Mouse (Mus musculus): Measurements from ENCODE around the gene Triobp.

Triobp gene

DNA sequence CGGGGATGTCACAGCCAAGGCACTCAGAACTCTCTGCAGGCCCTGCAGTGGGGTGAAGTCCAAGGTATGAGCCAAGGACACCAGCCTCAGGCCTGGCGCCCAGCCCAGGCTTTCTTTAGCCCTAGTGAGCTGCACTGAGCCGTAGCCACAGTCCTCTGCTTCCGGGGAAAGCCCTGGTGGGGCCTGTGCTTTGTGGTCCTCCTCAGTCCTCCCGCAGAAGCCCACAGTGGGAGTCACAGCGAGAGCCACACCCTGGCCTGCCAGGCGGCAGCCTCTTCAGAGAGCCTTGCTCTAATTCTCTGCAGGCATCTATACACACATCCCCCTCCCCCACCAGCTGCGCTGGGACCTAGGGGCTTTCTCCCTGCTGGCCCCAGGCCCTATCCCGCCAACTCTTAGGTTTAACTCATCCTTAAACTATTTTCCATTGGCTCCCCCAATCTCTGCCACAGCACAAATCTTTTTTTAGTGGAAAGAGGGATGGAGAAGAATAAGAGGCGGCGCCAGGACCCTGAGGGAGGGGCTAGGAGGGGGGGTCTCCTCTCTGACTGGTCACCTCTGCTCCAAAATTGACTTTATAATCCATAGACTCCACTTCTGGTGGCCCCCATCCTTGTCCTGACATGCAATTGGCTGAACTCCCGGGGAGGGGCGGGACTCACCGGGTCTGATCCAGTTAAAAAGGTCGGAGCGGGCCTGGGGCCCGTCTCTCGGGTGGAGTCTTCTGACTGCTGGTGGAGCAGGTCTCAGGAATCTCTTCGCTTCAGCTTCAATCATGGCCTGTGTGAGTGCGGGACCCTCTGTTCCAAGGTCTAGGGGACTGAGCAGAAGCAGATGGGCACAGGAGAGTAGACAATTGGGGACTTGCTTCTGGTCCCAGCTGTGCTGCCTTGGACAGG lies 21.3 kb upstream of the Triobp start, which contains the start of gene Lgals1:
Gene Lgals1 (plus strand): TSS at position 705 of the 899 bp plus-strand sequence.
- peak; percentile 95 for DNase-seq

DNA sequence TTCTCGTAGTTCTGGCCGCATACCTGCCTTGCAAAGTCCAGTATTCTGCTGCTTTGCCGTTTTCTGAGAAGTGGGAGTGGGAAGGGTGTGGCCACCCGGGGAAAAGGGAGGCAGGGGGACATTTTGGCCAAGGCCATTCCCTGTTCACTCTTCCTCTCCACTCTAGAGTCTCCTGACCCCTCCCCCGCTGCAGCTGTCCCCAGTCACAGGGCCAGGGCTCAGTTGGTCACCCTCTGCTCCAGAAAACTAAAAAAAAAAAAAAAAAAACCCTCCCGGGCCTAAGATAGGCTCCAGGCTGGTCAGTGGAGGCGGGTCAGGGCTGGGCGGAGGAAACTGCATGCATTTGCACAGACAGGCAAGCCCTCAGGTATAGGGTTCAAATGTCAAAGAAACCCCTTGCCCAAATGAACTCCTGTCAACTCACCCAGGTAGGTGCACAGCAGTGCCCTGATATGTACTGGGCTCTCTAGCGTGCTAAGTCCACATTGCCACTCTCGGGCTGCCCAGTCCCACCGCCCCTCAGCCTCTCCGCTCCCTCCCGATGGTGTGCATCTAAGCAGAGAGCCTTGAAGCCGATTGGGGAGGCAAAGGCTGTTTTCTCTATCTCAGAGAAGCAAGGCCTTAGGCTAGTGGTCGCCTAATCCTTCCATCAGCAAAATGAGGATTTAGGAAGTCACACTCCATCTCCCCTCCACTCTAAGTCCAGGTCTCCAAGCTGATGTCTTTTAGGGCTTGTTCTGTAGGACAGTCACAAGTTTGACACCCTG lies 20.3 kb upstream of the Triobp start:
- peak; percentile 33 for DNase-seq

DNA sequence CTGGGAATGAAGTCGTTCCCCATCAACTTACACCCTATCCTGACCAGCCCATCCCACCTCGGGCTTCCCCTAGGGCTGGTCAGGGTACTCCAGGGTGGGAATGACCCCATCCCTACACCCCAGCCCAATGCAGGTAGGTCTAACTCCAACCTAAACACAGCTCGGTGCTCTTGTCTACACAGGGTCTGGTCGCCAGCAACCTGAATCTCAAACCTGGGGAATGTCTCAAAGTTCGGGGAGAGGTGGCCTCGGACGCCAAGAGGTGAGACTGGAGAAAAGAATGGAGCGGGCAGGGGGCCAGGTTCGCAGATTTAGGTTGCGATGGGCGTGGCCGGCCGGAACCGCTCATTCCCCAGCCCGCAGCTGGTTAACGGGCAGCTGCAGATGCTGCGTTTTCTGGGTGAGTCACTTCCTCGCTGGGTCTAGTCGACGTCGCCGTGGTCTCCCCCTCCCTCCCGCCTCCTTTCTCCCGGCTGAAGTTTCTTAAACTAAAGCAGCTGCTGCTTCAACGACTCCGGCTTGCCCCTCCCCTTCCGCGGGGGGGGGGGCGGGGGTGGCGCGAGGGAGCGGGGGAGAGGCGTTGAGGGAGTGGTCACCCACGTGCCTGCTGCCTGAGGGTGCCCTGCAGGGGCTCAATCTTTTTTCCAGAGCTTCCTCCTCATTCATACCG lies 19.6 kb upstream of the Triobp start:
- peak; percentile 74 for DNase-seq

DNA sequence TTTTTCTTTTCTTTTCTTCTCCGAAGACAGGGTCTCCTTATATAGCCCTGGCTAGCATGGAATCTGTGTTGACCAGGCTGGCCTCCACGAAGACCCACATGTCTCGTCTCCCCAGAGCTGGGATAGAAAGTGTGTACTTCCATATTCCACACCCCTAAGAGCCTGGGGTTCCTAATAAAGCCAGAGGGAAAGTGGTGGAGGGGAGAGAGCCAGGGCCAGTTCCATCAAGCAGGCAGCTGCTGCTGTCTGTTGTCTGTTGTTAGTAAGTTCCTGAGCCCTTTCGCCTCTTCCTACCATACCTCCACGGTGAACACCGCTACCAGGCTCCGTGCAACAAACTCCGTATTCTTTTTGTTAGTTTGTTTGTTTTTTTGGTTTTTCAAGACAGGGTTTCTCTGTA lies 19.0 kb upstream of the Triobp start:
- DNase-seq: no peak

DNA sequence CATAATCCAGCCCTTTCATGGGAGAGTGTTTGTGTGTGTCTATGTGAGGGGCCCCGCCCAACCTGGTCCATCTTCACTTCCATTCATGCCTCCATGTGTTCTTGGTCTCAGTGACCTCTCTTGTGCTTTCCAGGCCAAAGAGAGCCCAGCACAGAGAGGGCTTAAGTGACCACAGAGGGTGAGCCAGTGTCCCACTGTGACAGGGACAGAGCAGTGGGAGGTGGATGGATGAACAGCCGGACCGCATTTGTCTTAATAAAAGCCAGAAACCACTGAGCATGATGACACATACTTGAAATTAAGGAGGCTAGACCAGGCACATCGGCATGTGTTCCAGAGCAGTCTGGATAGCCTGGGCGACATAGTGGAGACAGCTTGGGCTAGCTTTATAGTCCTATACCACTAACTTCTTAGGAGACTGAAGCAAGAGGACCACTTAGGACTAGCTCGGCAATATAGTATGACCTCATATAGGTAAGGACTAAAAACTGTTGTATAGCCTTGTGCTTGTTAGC lies 17.3 kb upstream of the Triobp start:
- DNase-seq: no peak

DNA sequence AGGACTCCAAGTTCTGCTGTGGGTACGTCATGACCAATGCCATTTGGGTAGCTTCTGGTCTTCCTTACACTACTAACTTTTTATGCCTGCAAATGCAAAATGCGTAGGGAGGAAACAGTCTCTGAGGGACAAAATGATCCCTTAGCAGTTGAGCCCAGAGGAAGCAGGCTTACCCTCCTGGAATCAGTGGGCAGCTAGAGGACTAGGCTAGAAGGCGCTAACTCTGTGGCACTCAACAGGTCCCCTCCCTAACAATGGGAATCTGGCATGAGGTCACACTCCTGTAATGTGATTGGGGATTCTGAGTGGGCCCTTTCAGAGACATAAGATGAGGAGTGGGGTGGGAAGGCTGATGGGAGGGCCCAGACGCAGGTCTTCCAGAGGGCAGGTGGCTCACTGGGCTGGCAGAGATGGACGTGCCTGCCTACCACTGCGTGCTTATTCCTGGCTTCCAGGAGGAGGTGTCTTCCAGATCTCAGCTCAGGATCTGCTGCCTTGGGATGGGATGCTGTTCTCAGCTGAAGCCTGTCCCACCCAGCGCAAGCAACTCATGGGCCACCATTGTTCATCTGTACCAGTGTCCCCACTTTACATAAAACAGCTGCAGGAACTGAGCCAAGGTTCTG lies 16.6 kb upstream of the Triobp start:
- no peak for DNase-seq

DNA sequence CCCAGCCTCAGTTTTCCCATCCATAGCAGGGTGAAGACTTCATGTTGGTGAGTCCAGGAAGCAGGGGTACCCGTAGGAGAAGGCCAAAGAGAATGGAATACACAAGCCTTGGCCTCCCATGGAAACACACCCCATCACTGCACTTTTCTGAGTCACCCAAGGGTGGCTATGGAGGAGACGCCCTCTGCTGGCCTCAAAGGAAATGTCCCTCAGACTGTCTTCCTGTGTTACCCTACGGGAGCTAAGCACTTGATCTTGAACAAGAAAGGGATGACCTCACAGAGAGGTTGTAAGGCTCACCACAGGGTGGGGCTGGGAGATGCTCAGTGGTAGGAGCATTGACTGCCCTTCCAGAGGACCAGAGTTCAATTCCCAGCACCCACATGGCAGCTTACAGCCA lies 15.9 kb upstream of the Triobp start:
- peak; percentile 37 for DNase-seq

DNA sequence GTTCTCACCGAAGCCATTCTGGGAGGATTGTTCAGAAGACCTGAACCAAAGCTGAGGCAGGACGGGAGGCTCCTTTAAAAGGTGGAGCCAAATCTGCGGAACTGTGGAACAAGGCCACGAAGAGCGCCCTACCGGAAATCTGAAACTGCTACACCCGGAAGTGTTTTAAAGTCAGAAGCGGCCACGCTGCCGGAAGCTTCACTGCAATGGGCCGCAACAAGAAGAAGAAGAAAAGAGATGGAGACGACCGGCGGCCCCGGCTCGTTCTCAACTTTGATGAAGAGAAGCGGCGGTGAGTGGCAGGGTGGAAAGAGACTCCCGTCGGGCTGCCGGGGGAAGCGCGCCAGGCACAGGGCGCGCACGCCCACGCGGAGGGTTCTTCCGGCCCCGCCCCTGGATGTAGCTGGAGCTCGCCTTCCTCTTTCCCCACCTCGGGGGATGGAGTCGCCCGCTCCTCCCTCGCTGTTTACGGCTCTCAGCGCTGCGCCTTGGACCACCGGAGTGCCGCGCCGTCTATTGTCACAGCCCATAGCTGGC lies 12.7 kb upstream of the Triobp start, which contains the start of gene Nol12:
Gene Nol12 (plus strand): TSS at position 150 of the 537 bp plus-strand sequence.
- DNase-seq: peak; percentile 80

DNA sequence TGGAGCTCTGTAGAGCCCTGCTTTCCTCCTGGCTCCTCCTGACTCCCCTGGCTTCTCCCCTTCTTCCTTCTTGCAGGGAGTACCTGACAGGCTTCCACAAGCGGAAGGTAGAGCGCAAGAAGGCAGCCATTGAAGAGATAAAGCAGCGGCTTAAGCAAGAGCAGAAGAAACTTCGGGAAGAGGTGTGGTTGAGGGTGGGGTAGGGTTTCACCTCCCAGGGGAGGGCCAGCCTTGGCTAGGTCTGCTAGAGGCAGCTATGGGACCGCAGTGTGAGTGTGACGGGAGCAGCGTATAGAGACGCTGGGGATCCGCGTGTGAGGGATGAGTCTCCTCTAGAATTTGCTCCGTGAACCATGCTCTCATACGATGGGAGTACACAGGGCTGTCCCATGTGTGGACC lies 11.1 kb upstream of the Triobp start:
- DNase-seq: no peak

DNA sequence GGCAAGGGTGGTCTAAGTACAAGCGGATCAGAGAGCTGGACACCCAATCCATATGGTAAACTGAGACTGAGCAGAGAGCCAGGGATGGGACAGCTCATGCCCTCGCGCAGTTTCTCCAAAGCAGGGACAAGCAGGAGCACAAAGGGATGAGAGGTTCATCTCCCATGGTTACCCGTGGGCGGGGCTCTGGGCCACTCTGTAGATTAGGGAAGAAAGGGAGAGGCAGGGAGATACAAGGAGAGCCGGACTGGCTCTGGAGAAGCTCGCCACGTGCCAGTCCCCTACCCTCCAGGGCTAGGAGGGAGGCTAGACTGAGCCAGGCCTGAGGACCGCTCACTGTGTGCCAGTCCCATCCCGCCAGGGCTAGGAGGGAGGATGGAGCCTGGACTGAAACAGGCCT lies 10.2 kb upstream of the Triobp start:
- no peak for DNase-seq

DNA sequence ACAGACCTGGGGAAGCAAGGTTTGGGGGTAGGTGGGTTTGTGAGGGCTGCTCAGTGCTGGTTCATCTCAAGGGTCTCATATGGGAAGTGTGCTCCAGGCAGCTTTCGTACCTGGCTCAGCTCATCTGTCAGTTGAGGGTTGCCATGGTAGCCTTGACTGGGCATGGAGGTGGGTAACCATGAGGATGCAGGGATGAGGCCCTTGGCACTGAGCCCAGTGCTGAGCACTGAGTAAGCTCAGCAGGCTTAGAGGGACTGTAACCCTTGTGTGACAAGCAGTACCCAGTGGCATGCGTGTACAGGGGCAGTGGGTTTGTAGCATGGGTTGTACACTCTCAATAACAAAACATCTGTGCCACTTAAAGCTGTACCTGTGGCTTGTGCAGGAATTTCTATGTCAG lies 9.6 kb upstream of the Triobp start:
- DNase-seq: no peak

DNA sequence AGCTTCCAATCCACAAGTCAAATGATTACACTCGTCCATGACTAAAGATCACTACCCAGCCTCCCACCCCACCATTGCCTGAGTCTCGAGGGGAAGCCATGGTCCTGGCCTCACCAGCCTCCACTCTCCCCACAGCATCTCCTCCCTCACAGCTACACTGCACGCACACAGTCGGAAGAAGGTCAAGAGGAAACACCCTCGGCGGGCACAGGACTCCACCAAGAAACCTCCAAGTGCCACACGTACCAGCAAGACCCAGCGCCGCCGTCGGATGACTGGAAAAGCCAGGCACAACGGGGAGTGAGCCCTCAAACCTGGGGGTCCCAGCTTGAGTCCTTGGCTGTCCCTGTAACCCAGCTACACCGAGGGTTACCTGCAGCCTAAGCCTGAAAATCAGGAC lies 7.2 kb upstream of the Triobp start:
- no peak for DNase-seq

DNA sequence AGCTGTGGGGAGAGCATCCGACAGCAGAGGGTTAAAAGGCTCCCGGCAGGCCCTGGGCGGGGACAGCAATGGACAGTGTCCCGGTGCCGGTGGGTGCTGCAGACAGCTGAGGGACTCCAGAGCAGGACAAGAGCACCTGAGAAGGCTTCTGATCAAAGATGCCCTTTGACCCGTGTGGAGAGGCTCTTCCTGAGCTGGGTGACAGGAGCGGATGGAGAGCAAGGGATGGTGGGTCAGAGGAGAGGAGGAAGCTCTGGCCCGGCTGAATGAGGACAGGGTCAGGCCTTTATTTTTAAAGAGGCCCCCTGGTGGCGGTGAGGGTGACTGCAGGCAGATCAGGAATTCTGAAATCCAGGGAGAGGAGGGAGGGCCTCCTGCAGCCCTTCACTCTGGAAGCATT lies 4.9 kb upstream of the Triobp start:
- peak; percentile 67 for DNase-seq

DNA sequence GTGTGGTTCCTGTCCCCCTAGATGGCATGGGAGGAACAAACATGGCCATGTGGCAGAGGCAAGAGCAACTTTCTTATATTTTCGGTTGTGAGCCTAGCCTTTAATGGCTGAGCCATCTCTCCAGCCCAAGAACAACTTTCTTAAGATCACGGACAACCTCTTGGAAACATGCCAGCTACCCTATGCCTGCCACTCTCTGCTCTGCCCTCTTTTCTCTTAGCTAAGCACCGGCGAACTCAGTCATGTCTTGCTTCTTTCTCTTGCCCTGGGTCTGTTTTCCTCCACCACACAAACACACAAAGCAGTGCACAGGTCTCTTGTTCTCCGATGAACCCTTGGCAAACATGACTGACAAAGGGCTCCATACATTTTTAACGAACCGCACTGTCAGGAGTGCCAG lies 1.3 kb upstream of the Triobp start:
- no peak for DNase-seq

DNA sequence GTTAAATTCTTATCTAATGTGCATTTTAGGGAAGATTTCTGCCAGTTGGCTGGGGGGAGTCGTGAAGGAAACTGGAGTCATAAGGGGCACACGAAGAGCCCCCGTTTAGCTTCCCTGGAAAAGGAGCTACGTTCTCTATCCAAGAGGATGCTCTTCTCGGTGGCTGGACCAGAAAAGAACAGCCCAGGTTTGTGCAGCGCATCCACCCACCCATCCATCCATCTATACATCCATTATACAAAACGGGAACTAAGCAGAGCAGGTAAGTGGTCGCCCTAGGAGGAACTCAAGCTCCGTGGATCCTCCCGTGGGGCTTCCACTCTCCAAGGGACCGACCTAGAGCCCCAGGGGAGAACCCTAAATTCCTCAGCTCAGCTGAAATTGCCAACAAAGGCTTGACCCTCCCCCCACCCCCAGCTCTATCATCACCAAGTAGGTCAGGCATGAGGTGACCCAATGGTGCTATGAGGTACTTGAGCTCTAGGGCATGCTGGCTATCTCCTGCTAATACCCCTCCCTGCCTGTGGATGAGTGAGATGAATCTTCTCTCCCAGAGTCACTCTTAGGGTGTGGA lies 715 bp downstream of the Triobp start:
- DNase-seq: no peak

DNA sequence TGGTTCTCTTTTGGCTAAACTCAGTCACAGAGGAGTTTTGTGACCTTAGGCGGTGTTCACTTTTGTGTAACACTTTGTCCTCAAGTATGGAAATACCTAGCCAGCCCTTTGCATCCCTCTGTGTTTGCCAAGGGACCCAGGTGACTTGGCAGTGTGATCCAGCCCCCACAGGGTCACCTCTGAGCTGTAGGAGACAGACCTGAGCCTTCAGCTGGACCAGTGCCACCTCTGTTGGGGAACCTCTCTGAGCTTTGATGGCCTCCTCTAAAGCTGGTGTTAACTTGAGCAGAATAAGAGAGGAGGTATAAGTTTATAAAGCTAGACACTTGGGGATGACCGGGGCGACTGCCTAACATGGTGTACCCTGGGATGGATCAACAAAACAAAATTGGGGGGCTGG lies 1.4 kb downstream of the Triobp start:
- DNase-seq: no peak

DNA sequence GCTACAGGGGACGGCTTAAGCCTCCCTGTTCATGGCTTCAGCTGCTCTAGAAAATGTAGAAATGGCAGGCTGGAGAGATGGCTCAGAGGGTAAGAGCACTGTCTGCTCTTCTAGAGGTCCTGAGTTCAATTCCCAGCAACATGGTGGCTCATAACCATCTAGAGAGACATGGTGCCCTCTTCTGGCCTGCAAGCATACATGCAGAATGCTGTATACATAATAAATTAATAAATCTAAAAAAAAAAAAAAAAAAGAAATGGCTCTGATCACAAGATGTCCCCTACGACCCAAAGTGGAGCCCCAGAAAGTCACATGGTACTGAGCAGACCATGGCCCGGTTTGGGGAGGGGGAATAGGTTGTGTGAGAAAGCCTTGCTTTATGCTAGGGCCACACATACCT lies 8.1 kb downstream of the Triobp start:
- DNase-seq: no peak

DNA sequence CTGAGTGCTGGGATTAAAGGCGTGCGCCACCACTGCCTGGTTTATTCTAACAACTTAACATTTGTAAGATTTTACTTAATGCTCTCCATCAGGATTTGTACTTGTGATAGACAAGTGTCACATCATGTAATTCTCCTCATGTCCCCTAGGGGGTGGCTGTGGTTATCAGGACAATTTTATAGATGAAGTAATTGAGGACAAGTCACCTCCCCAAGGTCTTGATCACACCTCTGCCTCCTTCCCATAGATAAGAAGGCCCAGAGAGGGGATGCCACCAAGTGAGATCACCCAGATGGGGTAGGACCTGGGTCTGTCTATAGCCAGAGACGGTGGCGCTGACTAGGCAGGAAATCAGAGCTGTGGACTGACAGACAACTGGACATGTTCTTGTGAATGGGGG lies 8.8 kb downstream of the Triobp start:
- DNase-seq: no peak

DNA sequence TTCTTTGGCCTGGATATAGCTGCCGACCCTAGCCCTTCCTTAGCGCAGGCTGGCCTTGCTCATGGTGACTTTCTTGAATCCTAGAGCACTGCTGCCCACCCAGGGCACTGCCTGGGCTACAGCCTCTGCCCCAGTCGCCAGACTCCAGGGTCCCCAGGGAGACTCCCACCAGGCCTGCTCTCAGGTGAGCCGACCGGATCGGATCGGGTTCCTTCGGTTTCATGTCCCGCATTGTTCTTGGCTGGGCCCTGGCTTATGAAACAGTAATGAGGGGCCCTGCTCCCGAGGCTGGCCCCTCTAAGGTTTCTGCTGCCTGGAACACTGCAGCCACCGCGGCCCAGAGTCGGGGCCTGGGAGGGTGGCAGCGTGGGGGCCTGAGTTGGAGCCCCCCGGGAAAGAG lies 9.5 kb downstream of the Triobp start:
- no peak for DNase-seq

DNA sequence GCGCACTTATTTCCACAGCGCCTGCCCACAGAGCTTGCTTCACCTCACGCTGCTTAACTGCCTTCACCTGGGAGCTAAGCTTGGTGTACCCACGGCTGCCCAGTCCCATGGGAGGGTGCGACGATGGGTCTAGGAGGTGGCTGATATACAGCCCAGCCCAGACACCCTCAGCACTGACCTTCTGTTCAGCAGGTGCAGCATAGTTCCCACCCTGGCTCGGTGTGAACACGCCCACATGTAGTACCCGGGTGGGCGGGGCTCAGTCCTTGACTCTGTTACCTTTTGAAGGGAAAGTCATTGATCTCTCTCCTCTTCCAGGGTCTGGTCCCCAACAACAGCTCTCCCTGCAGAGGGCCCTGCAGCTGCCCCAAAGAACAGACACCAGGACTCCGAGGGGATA lies 12.0 kb downstream of the Triobp start:
- DNase-seq: no peak

DNA sequence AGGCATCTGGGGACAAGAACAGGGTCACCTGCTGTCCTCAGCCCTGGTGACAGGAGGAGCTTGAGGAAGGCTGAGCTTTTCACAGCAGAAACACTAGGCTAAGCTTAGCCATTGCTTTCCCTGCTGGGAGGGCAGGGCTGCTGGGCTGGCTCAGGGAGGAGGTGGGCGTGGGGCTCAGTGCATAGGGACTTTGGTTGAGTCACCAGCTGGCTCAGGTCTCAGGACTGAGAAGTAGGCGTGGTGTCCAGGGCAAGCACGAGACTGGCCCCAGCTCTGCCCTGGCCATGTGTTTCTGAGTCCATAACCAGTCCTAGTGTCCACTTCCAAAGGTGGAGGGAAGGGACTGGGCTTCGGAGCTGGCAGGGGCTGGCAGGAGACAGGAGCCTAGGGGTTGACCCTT lies 12.6 kb downstream of the Triobp start:
- no peak for DNase-seq

DNA sequence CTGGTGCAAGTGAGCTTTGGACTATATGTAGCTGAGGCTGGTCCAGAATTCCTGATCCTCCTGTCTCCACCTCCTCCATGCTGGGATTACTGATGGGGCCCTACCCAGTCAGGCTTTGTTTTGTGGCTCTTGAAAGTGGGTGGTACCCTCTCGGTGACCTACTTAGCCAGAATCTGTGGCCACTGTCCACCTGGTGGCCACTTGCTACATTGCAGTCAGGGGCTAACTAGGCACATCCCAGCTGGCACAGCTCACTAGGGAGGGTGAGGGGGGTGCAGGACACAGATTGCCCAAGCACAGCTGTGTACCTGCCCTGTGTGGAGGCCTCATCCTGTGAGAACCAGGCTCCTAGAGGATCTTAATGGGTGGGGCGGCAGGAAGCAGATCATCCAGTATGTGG lies 15.4 kb downstream of the Triobp start:
- peak; percentile 59 for DNase-seq

Measured in kidney, adult 11 months (tissue).